Mouse (Mus musculus): ENCODE results near the gene Slc18b1.
A peak's percentile ranks its signal among the peaks of the same experiment; 100 is the strongest.
"Not testable (repeated sequence)": the region's sequence is repeated elsewhere in the genome, so short reads cannot be mapped to it uniquely, and the experiment has no call there.

The Slc18b1 gene

GRCm38 (mm10) chr10:23796551-23797503 is at the start of gene Slc18b1:
Slc18b1 (plus strand) TSS chr10:23796986.
- peak; percentile 41 for DNase-seq

- DNase-seq, result no peak
These were observed 42.6 kb upstream of the Slc18b1 start for GRCm38 (mm10) chr10:23754166-23754565.

GRCm38 (mm10) chr10:23777288-23777945 is 19.4 kb upstream of the Slc18b1 start:
- DNase-seq, result no peak

- no peak for DNase-seq
These were observed 16.1 kb upstream of the Slc18b1 start for GRCm38 (mm10) chr10:23780539-23781275.

- DNase-seq, result no peak
These were observed 14.7 kb upstream of the Slc18b1 start for GRCm38 (mm10) chr10:23781760-23782735.

GRCm38 (mm10) chr10:23782855-23783492 is 13.8 kb upstream of the Slc18b1 start:
- no peak for DNase-seq

- DNase-seq, result no peak
These were observed 13.3 kb upstream of the Slc18b1 start for GRCm38 (mm10) chr10:23783493-23783884.

GRCm38 (mm10) chr10:23784121-23784520 is 12.7 kb upstream of the Slc18b1 start:
- no peak for DNase-seq

GRCm38 (mm10) chr10:23785599-23785998 is 11.2 kb upstream of the Slc18b1 start:
- DNase-seq, result not testable (repeated sequence)

GRCm38 (mm10) chr10:23786040-23786439 is 10.7 kb upstream of the Slc18b1 start:
- no peak for DNase-seq

GRCm38 (mm10) chr10:23786631-23787038 is 10.2 kb upstream of the Slc18b1 start:
- DNase-seq, result not testable (repeated sequence)

- peak; percentile 99 for DNase-seq
These were observed 9.5 kb upstream of the Slc18b1 start, which contains the start of gene Rps12 for GRCm38 (mm10) chr10:23787062-23787821. Rps12 (minus strand) TSS chr10:23787275.

GRCm38 (mm10) chr10:23788056-23788600 is 8.7 kb upstream of the Slc18b1 start:
- no peak for DNase-seq

- DNase-seq, result no peak
These were observed 790 bp upstream of the Slc18b1 start for GRCm38 (mm10) chr10:23795871-23796520.

- DNase-seq, result no peak
These were observed 820 bp downstream of the Slc18b1 start for GRCm38 (mm10) chr10:23797606-23798005.

GRCm38 (mm10) chr10:23798142-23798541 is 1.4 kb downstream of the Slc18b1 start:
- no peak for DNase-seq

- no peak for DNase-seq
These were observed 3.1 kb downstream of the Slc18b1 start for GRCm38 (mm10) chr10:23799933-23800332.

- DNase-seq, result no peak
These were observed 6.1 kb downstream of the Slc18b1 start for GRCm38 (mm10) chr10:23802911-23803310.

GRCm38 (mm10) chr10:23804665-23805064 is 7.9 kb downstream of the Slc18b1 start:
- no peak for DNase-seq

- no peak for DNase-seq
These were observed 9.4 kb downstream of the Slc18b1 start for GRCm38 (mm10) chr10:23806201-23806600.

All from cerebellum, adult 8-10 months (tissue).